Mouse (Mus musculus): Measurements from ENCODE around the gene Slc8b1. TPM values are rescaled to one million over a fixed set of nuclear protein-coding genes. Genes with fewer than 3 reads are reported as not detected.

Slc8b1 gene
- polyA plus RNA-seq, 1 experiment from 2014 or later: 1.9 TPM

- Histone ChIP-seq H3K9me3 (ENCODE audit: control insufficient read depth, low read length) (no peaks in the 10 kb centered on the region), H3K4me2 (ENCODE audit: low read length) (no peak overlapping the region), H3K27ac (ENCODE audit: low read length) (no peak overlapping the region), H3K4me1 (replicated peaks; ENCODE audit: control insufficient read depth, insufficient read depth, low read length) (peaks cover 14% of the 10 kb centered on the region), H3K4me3 (replicated peaks; ENCODE audit: low read length) (no peak overlapping the region), H3K27me3 (replicated peaks; ENCODE audit: control insufficient read depth, insufficient read depth, low read length) (peaks cover 7% of the 10 kb centered on the region), H3K36me3 (ENCODE audit: control insufficient read depth, insufficient read depth) (no peaks in the 10 kb centered on the region), H3K9ac (replicated peaks; ENCODE audit: low read depth, low read length) (no peak overlapping the region)
- WGBS: 88% methylated on average over 9 of the region's 9 CpGs
- no peak for ATAC-seq
Measured at GRCm38 (mm10) chr5:120514031-120514677, 3.2 kb downstream of the Slc8b1 start.

GRCm38 (mm10) chr5:120514754-120515153 is 3.8 kb downstream of the Slc8b1 start:
- WGBS: 16% methylated on average over 4 of the region's 4 CpGs
- Histone ChIP-seq H3K9ac (replicated peaks; ENCODE audit: low read depth, low read length) (no peak overlapping the region), H3K4me2 (ENCODE audit: low read length) (no peak overlapping the region), H3K4me3 (replicated peaks; ENCODE audit: low read length) (no peak overlapping the region), H3K36me3 (ENCODE audit: control insufficient read depth, insufficient read depth) (no peaks in the 10 kb centered on the region), H3K27ac (ENCODE audit: low read length) (no peak overlapping the region), H3K27me3 (replicated peaks; ENCODE audit: control insufficient read depth, insufficient read depth, low read length) (peaks cover 7% of the 10 kb centered on the region), H3K4me1 (replicated peaks; ENCODE audit: control insufficient read depth, insufficient read depth, low read length) (peaks cover 14% of the 10 kb centered on the region), H3K9me3 (ENCODE audit: control insufficient read depth, low read length) (no peaks in the 10 kb centered on the region)
- ATAC-seq: no peak

- ATAC-seq: no peak
- no peak overlapping the region for H3K4me2 ChIP-seq (ENCODE audit: low read length)
- no peak overlapping the region for H3K9ac ChIP-seq (replicated peaks; ENCODE audit: low read depth, low read length)
- no peak overlapping the region for H3K4me3 ChIP-seq (replicated peaks; ENCODE audit: low read length)
- H3K4me1 ChIP-seq (replicated peaks; ENCODE audit: control insufficient read depth, insufficient read depth, low read length): peaks cover 14% of the 10 kb centered on the region
- no peaks in the 10 kb centered on the region for H3K9me3 ChIP-seq (ENCODE audit: control insufficient read depth, low read length)
- 71% methylated on average over 7 of the region's 7 CpGs for WGBS
- no peaks in the 10 kb centered on the region for H3K36me3 ChIP-seq (ENCODE audit: control insufficient read depth, insufficient read depth)
- peaks cover 7% of the 10 kb centered on the region for H3K27me3 ChIP-seq (replicated peaks; ENCODE audit: control insufficient read depth, insufficient read depth, low read length)
- no peak overlapping the region for H3K27ac ChIP-seq (ENCODE audit: low read length)
Measured at GRCm38 (mm10) chr5:120515451-120515850, 4.5 kb downstream of the Slc8b1 start.

GRCm38 (mm10) chr5:120516221-120516984 is 5.4 kb downstream of the Slc8b1 start:
- no peak overlapping the region for H3K9ac ChIP-seq (replicated peaks; ENCODE audit: low read depth, low read length)
- no peaks in the 10 kb centered on the region for H3K9me3 ChIP-seq (ENCODE audit: control insufficient read depth, low read length)
- H3K4me1 ChIP-seq (replicated peaks; ENCODE audit: control insufficient read depth, insufficient read depth, low read length): peaks cover 5% of the 10 kb centered on the region; the same call in 1 of the 2 replicates
- 70% methylated on average over 15 of the region's 15 CpGs for WGBS
- no peak overlapping the region for H3K27ac ChIP-seq (ENCODE audit: low read length)
- ATAC-seq: no peak
- no peaks in the 10 kb centered on the region for H3K36me3 ChIP-seq (ENCODE audit: control insufficient read depth, insufficient read depth)
- H3K27me3 ChIP-seq (replicated peaks; ENCODE audit: control insufficient read depth, insufficient read depth, low read length): peaks cover 5% of the 10 kb centered on the region
- no peak overlapping the region for H3K4me3 ChIP-seq (replicated peaks; ENCODE audit: low read length)
- no peak overlapping the region for H3K4me2 ChIP-seq (ENCODE audit: low read length)

DNA sequence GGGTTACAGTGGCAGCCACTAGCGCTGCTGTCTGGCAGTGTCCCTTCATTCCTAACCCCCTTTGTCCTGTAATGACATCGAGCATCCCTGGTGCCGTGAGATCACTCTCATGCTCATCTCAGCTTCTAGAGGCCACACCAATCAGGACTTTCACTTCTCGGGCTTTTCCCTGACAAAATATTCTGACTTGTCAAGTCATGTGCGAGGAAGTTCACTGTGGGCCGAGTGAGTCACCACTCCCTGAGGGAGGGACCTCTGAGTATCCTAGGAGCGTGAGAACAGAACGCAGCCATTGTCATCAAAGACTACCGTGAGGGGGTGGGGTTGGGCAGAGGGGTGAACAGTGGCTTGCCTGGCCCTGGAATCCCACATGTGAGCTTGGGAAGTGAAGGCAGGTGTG is 6.6 kb downstream of the Slc8b1 start:
- no peak overlapping the region for H3K4me2 ChIP-seq (ENCODE audit: low read length)
- H3K9me3 ChIP-seq (ENCODE audit: control insufficient read depth, low read length): no peaks in the 10 kb centered on the region
- H3K36me3 ChIP-seq (ENCODE audit: control insufficient read depth, insufficient read depth): no peaks in the 10 kb centered on the region
- H3K27ac ChIP-seq (ENCODE audit: low read length): no peak overlapping the region
- 0 out of 2 replicates have a peak, but pooled peaks cover 5% of the 10 kb centered on the region for H3K4me1 ChIP-seq (replicated peaks; ENCODE audit: control insufficient read depth, insufficient read depth, low read length)
- 48% methylated on average over 9 of the region's 9 CpGs for WGBS
- no peak for ATAC-seq
- H3K9ac ChIP-seq (replicated peaks; ENCODE audit: low read depth, low read length): no peak overlapping the region
- H3K4me3 ChIP-seq (replicated peaks; ENCODE audit: low read length): no peak overlapping the region
- H3K27me3 ChIP-seq (replicated peaks; ENCODE audit: control insufficient read depth, insufficient read depth, low read length): no peaks in the 10 kb centered on the region

DNA sequence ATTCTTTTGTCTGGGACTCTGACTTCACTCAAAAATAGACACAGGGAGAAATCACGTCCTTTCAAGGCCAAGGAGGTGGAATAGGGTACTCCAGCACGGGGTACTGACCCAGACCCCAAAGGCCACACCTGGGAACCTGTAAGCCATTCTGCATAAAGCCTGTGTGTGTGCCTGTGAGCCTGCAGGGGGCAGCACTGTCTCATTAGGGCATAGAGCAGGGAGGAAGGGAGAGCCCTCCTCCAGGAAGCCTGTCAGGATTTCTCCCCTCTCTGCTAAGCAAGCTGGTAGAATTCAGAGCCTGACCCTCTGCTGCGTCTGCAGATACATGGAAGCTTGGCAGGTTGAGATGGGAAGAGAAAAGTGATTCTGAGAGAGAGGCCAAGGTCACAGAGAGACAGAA is 11.7 kb downstream of the Slc8b1 start:
- no peak for ATAC-seq
- Histone ChIP-seq H3K9me3 (ENCODE audit: control insufficient read depth, low read length) (no peaks in the 10 kb centered on the region), H3K4me1 (replicated peaks; ENCODE audit: control insufficient read depth, insufficient read depth, low read length) (no peaks in the 10 kb centered on the region), H3K4me2 (ENCODE audit: low read length) (no peak overlapping the region), H3K27ac (ENCODE audit: low read length) (no peak overlapping the region), H3K36me3 (ENCODE audit: control insufficient read depth, insufficient read depth) (no peaks in the 10 kb centered on the region), H3K9ac (replicated peaks; ENCODE audit: low read depth, low read length) (no peak overlapping the region), H3K4me3 (replicated peaks; ENCODE audit: low read length) (no peak overlapping the region), H3K27me3 (replicated peaks; ENCODE audit: control insufficient read depth, insufficient read depth, low read length) (no peaks in the 10 kb centered on the region)
- WGBS: 76% methylated on average over 3 of the region's 3 CpGs

- no peak overlapping the region for H3K27ac ChIP-seq (ENCODE audit: low read length)
Measured at GRCm38 (mm10) chr5:120524736-120525135, 13.8 kb downstream of the Slc8b1 start.

DNA sequence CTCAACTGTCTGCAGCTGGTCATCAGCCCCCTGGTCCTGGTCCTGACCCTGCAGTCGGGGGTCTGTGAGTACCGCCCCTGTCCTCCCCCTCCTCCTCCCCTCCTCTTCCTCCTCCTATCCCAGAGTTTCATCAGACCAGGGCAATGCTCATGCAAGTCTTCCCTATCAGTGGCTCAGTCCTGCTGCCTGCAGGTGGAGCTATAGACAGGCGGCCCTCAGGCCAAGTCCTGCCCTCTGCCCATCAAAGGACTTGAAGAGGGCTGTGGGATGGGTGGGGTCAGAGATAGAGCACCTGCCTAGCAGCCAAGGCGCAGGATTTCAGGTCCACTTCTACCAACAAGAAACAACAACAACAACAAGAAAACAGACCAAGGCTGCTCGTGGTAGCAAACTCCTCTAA is 14.8 kb downstream of the Slc8b1 start:
- WGBS: 47% methylated on average over 5 of the region's 5 CpGs
- no peak overlapping the region for H3K4me3 ChIP-seq (replicated peaks; ENCODE audit: low read length)

More at GRCm38 (mm10) chr5:120524736-120525135, 13.8 kb downstream of the Slc8b1 start:
- Histone ChIP-seq H3K4me3 (replicated peaks; ENCODE audit: low read length) (no peak overlapping the region), H3K9ac (replicated peaks; ENCODE audit: low read depth, low read length) (no peak overlapping the region), H3K9me3 (ENCODE audit: control insufficient read depth, low read length) (no peaks in the 10 kb centered on the region), H3K36me3 (ENCODE audit: control insufficient read depth, insufficient read depth) (no peaks in the 10 kb centered on the region), H3K27me3 (replicated peaks; ENCODE audit: control insufficient read depth, insufficient read depth, low read length) (no peaks in the 10 kb centered on the region), H3K4me2 (ENCODE audit: low read length) (no peak overlapping the region), H3K4me1 (replicated peaks; ENCODE audit: control insufficient read depth, insufficient read depth, low read length) (no peaks in the 10 kb centered on the region)
- WGBS: 94% methylated on average over 2 of the region's 2 CpGs
- no peak for ATAC-seq

DNA sequence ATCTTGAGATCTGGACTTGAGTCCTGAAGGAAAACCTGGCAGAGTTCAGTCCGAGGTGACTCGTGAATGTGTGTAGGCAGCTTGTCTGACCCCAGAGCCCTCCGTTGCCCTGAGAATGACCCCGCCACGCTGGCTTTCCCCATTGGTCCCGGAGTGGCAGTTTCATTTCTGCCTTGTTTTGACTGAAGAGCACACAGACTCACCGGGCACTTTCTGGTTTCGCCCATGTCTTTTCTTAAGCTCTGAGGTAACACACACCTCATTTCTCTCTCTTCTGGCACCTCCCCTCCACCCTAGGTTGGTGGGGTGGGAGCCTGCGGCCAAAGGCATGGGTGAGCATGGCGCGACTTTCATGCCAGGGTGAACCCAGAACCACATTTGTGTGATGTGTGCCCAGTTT is 15.3 kb downstream of the Slc8b1 start:
- Histone ChIP-seq H3K4me3 (replicated peaks; ENCODE audit: low read length) (no peak overlapping the region), H3K27me3 (replicated peaks; ENCODE audit: control insufficient read depth, insufficient read depth, low read length) (no peaks in the 10 kb centered on the region), H3K9me3 (ENCODE audit: control insufficient read depth, low read length) (no peaks in the 10 kb centered on the region), H3K4me2 (ENCODE audit: low read length) (no peak overlapping the region), H3K27ac (ENCODE audit: low read length) (no peak overlapping the region), H3K9ac (replicated peaks; ENCODE audit: low read depth, low read length) (no peak overlapping the region), H3K4me1 (replicated peaks; ENCODE audit: control insufficient read depth, insufficient read depth, low read length) (no peaks in the 10 kb centered on the region), H3K36me3 (ENCODE audit: control insufficient read depth, insufficient read depth) (no peaks in the 10 kb centered on the region)
- no peak for ATAC-seq
- WGBS: 84% methylated on average over 11 of the region's 11 CpGs

More for the DNA sequence above, 14.8 kb downstream of the Slc8b1 start:
- no peak for ATAC-seq
- Histone ChIP-seq H3K9ac (replicated peaks; ENCODE audit: low read depth, low read length) (no peak overlapping the region), H3K27ac (ENCODE audit: low read length) (no peak overlapping the region), H3K4me2 (ENCODE audit: low read length) (no peak overlapping the region), H3K36me3 (ENCODE audit: control insufficient read depth, insufficient read depth) (no peaks in the 10 kb centered on the region), H3K27me3 (replicated peaks; ENCODE audit: control insufficient read depth, insufficient read depth, low read length) (no peaks in the 10 kb centered on the region), H3K9me3 (ENCODE audit: control insufficient read depth, low read length) (no peaks in the 10 kb centered on the region), H3K4me1 (replicated peaks; ENCODE audit: control insufficient read depth, insufficient read depth, low read length) (no peaks in the 10 kb centered on the region)
